Mouse (Mus musculus) brain, embryonic 14.5 days (tissue): ENCODE data around the gene Fam222a. TPM values are rescaled to one million over a fixed set of nuclear protein-coding genes. Genes with fewer than 3 reads are reported as not detected.

Experiments used
- DNase-seq: peaks from one replicate; pipeline ENCODE4 v3.0.0-alpha.2; 2011; ENCODE audit warnings: low read depth
- CTCF ChIP-seq: fragments of 200-500 bp; IDR thresholded peaks from 2 replicates; pipeline ENCODE4 v1.5.1; 2012; ENCODE audit warnings: inconsistent platforms, mild to moderate bottlenecking, moderate library complexity, borderline replicate concordance; ENCODE audit not compliant: insufficient read depth, insufficient read length; ENCODE audit errors: extremely low read depth
- POLR2A ChIP-seq: fragments of 200-500 bp; IDR thresholded peaks from 2 replicates; pipeline ENCODE4 v1.6.1; 2012; ENCODE audit warnings: mild to moderate bottlenecking, inconsistent platforms, borderline replicate concordance; ENCODE audit not compliant: poor library complexity, insufficient read depth, insufficient read length, severe bottlenecking; ENCODE audit errors: extremely low read depth
- polyA plus RNA-seq: library from polyadenylated mRNA; depleted of rRNA; stranded (reverse); fragments of >200 nt; gene quantifications from 2 replicates; pipeline ENCODE4 v1.2.3, GENCODE M21; 2012

Fam222a gene
- polyA plus RNA-seq, 1 experiment = 16.6 TPM

DNA sequence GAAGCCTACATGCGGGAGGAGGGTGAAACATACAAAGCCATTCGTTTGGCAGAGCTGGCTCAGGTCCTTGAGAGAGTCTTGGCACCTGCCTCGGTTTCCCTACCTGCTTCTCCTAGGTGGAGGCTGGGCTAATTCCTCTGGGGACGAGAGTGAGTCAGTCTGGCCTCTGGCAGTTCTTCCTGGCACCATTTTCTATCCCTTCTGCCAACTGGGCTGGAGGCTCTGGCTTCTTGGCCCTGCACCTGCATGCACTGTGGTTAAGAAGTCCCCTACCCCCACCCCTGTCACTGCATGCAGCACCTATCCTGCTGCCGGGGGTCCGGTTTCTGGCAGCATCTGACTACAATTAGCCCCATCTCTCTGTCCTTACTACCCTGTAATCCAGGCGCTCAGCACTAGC is 7.7 kb downstream of the Fam222a start:
- DNase-seq = no peak
- TF ChIP-seq POLR2A = no peak
- no peak for TF ChIP-seq CTCF

DNA sequence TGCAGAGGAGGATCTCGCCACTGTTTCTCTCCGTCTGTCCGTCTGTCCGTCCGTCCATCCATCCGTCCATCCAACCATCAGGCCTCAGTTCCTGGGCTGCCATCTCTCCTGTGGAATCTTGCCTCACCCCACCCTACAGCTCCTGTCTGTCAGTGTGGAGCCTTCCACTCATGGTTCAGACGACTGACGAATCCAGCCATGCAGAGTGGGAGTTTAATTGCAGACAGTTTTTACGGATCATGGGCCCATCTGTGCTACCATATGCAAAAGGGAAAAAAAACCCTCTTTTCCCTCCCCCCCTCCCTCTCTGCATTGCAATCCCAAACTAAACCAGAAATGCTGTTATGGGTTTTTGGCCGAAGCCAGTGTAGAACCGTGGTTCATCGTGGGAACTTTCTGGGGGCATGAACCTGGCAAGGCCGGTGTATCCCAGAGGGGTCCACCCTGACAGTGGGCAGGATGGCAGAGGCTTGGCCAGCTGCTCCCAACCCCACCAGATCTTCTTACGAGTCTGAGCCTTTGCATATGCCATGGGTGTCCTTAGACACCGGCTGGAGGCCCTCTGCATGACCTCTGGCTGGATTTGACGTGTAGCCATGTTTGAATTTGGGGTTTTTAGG is 8.3 kb downstream of the Fam222a start:
- DNase-seq = peak; percentile 76

DNA sequence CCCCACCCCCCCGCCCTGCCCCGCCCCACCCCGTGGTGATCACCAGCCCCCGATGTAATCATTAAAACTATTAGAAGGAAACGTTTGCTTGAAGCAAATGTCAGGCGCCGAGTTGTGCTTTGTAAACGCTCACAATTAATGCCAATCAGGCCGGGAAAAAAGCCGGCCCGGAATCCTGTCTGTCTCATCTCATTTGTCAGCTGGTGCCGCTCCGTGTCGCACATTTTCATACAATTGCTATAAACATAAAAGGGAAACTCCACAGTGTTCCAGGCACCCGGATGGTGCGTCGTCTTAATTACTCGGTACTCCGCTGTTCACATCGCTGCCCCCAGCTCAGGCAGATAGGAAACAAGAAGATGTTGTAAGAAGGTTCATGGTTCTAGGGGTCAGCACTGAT is 10.5 kb downstream of the Fam222a start:
- peak; percentile 86 for DNase-seq

More for the DNA sequence above, 8.3 kb downstream of the Fam222a start:
- TF ChIP-seq CTCF (no peak), POLR2A (no peak)

DNA sequence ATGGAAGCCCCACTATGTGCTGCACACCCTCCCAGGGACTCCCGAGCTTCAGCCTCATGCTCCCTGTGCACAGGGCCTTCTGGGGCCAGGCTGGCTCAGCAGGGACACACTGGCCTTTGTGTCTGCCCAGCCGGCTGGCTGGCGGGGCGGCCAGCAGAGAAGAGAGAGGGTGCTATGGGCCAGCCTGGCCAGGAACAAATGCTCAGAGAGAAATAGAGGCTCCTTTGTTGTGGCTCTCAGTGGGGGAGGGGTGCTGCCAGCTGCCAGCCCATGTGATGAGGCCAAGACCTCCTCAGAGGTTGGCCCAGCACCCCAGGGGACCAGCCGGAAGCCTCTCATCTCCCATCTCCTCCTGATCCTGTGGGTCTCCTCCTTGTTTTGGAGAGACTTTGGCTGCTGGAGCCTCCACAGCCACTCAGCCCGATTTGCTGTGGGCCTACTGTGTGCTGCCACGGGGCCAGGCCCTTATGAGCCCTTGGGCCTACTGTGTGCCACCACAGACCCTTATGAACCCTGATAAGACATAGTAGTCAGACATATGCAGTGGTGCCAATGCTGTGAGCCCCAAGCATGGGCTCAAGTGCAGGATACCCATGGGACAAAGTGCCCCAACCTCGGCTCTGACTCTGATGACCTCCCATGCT is 12.0 kb downstream of the Fam222a start:
- TF ChIP-seq CTCF = no peak
- TF ChIP-seq POLR2A = no peak
- DNase-seq = peak; percentile 66

More for the DNA sequence above, 10.5 kb downstream of the Fam222a start:
- TF ChIP-seq CTCF (no peak), POLR2A (no peak)

DNA sequence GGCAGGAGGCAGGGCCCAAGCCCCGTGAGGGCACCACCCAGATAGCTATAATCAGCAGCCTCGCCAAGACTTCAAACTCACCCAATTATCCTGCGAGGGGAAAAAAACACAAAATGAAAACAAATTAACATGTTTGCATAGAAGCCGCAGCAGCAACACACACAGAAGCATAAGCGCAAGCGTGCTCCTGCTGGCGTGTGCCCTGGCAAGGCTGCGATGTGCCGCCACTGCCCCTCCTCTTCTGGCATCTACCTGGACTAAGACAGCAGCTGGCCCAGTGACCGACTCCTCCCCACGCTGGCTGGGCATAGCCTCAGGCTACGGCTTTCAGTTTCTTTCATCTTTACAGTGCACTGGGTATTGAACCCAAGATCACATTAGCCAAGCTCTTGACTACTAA is 13.7 kb downstream of the Fam222a start:
- DNase-seq = peak; percentile 89
- TF ChIP-seq POLR2A (no peak), CTCF (no peak)

DNA sequence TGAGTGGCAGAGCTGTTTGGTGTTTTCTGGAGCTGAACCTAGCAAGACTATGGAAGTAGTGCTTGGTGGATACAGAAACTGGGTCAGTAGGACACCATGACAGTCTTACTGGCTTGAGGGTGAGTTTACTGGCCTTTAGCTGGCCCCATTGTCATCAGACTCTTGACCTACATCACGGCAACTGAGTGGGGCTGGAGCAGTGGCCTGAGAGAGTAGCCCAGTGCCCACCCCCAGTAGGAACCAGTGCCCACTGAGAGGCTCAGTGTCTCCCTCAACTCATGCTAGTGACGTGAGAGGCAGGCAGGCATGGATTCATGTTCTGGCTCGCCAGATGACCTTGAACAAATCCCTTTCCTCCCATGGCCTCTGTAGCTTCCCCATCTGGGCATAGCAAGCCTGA is 15.2 kb downstream of the Fam222a start:
- TF ChIP-seq POLR2A (no peak), CTCF (no peak)
- DNase-seq = no peak

DNA sequence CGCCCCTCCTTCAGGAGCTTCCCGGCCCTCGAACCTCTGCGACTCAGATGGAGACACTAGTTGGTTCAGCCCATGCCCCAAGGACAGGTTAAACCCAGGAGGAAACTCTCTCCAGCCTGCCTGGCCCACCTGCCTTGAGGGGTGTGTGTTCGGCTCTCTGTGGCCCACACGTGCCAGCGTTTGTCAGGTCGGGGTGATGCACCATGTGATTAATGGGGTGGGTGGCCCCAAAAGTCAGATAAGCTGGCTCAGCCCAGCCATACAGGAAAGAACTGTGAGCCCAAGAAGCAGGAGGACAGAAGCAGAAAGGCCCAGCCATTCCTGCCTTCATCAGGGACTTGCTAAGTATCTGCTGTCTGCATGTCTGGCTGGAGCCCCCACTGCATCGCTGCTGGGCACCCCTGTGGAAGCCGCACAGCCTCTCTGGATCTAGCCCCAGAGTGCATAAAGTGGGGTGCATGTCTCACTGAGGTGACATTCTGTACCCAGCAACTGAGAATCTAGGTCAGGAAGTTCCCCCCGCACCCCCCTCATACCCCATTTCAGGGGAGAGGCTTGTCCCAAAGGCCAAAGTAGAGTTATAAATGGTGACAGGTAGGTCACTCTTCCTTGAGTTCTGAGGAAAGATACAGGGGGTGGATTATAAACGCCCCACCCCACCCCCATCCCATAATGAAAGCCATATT is 15.8 kb downstream of the Fam222a start:
- TF ChIP-seq CTCF = no peak
- DNase-seq = no peak

DNA sequence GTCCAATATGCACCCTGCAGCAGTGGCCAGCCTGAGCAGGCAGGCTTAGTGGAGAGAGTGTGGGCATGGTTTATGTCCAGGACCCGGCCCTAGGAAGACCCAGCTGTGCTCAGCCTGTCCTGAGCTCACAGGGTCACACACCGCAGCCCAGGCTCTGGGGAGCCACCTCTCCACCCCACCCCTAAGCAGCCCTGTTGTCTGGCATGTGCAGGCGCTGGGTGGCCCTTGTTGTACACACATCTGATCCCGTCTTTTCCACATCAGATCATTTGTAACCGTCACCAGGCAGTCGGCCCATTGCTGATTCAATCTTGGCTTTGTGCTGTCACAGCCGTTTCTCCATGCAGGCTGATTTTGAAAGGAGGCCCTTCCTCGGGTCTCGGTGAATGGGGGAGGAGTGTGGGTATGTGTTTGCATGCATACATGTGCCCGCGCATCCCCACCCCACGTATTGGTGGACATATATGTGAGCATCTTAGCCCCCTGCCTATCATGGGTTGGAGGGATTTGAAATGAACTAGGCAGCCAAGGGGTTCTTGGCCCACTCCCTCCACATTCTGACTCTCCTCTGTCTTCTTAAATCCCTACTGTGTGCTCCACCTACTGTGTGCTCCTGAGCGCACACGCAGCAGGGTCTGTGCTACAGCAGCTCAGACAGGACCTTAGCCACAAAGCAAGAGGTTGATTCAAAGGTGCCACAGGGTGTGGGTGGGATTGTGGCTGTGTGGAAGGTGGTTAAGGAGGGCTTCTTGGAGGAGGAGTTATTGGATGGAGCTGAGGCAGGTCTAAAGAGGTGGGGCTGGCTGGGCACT is 16.7 kb downstream of the Fam222a start:
- peak; percentile 73 for DNase-seq
- TF ChIP-seq CTCF (no peak), POLR2A (no peak)

DNA sequence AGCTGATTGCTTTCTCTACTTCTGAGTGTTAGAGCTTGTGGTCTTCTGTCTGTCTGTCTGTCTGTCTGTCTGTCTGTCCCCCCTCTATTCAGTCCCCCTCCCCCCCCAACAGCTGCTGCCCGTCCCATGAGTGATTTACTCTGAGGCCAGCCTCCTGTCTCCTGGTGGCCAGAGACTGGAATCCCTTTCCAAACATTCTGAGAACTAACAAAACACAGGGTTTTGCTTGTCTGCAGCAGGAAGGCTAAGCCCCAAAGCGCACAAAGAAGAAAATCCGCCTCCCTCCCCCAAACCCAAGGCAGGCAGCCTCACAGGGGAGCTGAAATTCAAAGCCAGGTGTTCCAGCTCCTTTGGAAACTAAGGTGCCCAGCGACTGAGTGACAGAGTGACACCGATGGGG is 17.9 kb downstream of the Fam222a start:
- no peak for DNase-seq

DNA sequence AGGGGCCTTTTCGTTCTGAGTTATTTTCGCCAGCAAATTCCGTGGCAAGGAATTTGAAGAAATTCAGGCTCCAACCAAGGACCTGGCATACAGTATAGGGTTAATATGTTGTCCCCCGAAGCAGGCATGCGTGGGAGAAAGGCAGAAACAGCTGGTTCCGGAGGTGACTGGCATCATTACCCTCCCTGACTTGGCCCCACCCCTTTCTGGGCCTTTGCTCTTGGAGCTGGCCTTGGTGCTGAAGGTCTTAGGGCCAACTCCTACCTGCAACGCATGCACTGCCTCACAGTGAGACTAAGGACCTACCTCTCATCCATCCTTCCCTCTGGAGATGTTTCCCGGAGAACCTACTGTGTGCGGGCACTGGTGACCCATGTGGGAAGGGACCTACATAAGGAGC is 20.1 kb downstream of the Fam222a start:
- TF ChIP-seq CTCF = no peak
- TF ChIP-seq POLR2A = no peak
- no peak for DNase-seq

More for the DNA sequence above, 17.9 kb downstream of the Fam222a start:
- TF ChIP-seq CTCF (peak; percentile 16; the same call in 1 of the 2 replicates), POLR2A (no peak)

DNA sequence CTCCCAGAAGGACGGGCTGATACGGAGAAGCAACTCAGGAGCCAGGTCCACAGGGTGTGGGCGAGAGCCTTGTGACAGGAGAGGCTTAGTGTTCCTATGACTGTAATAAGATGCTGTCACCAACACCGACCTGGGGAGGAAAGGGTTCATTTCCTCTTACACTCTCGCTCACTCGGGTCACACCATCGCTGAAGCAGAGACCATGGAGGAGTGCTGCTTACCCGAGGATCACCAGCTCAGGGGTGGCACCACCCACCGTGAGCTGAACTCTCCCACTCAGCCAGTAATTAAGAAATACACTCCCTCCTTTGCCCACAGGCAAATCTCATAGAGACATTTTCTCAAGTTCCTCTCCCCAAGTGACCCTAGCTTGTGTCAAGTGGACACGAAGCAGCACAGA is 20.6 kb downstream of the Fam222a start:
- TF ChIP-seq CTCF = no peak
- no peak for TF ChIP-seq POLR2A
- DNase-seq = no peak
